Mouse (Mus musculus): ENCODE data around the gene Ipo13. TPM values are rescaled to one million over a fixed set of nuclear protein-coding genes. Genes with fewer than 3 reads are reported as not detected.

Gene Ipo13
- polyA plus RNA-seq (2012; rRNA removed) = 63.4 and 75.9 TPM in 2 replicates
- 38.8 and 40.4 TPM in 2 replicates for polyA plus RNA-seq (2014; fragmentation: Nextera tagmentation; extraction: Ambion mirVana)

GRCm38 (mm10) chr4:117914591-117915442 is at the start of gene Ipo13:
Ipo13 (minus strand) TSS chr4:117914999.
- H3K27me3 ChIP-seq (ENCODE audit: control insufficient read depth, insufficient read depth, low read length) = no peaks in the 10 kb centered on the region
- under 1% methylated on average over 57 of the region's 61 CpGs for WGBS
- peaks cover 18% of the 10 kb centered on the region for H3K4me1 ChIP-seq (ENCODE audit: control insufficient read depth, insufficient read depth, low read length)
- H3K36me3 ChIP-seq (ENCODE audit: control insufficient read depth, insufficient read depth, low read length) = peaks cover 24% of the 10 kb centered on the region
- DNase-seq (ENCODE audit: low spot score) (peak; percentile 94), ATAC-seq (ENCODE audit: low FRiP score, low read depth) (peak; percentile 96)
- TF ChIP-seq POLR2A (IDR thresholded peaks at IDR 0.05; ENCODE audit: borderline replicate concordance, extremely low read depth, insufficient read depth, insufficient read length) = peak; percentile 65; the same call in 1 of the 2 replicates
- peak within 1 kb of the TSS; percentile 75 for H3K4me3 ChIP-seq (replicated peaks; ENCODE audit: low read length)
- no peaks in the 10 kb centered on the region for H3K9me3 ChIP-seq (ENCODE audit: control insufficient read depth, low read length)
- peak within 1 kb of the TSS; percentile 79 for H3K27ac ChIP-seq (replicated peaks; ENCODE audit: low read depth, low read length)
- H3K4me2 ChIP-seq (replicated peaks; ENCODE audit: low read depth, low read length, severe bottlenecking) = peak within 1 kb of the TSS; percentile 99
- peak within 1 kb of the TSS; percentile 72 for H3K9ac ChIP-seq (ENCODE audit: low read depth, low read length, severe bottlenecking)

- 44% methylated on average over 4 of the region's 4 CpGs for WGBS
- TF ChIP-seq POLR2A (IDR thresholded peaks at IDR 0.05; ENCODE audit: borderline replicate concordance, extremely low read depth, insufficient read depth, insufficient read length) = no peak
- Histone ChIP-seq H3K27me3 (ENCODE audit: control insufficient read depth, insufficient read depth, low read length) (no peaks in the 10 kb centered on the region), H3K9me3 (ENCODE audit: control insufficient read depth, low read length) (no peaks in the 10 kb centered on the region), H3K4me3 (replicated peaks; ENCODE audit: low read length) (no peak overlapping the region), H3K27ac (replicated peaks; ENCODE audit: low read depth, low read length) (no peak overlapping the region), H3K36me3 (ENCODE audit: control insufficient read depth, insufficient read depth, low read length) (peaks cover 26% of the 10 kb centered on the region), H3K4me1 (ENCODE audit: control insufficient read depth, insufficient read depth, low read length) (no peaks in the 10 kb centered on the region), H3K4me2 (replicated peaks; ENCODE audit: low read depth, low read length, severe bottlenecking) (no peak overlapping the region), H3K9ac (ENCODE audit: low read depth, low read length, severe bottlenecking) (no peak overlapping the region)
- ATAC-seq (ENCODE audit: low FRiP score, low read depth) (no peak), DNase-seq (ENCODE audit: low spot score) (no peak)
Measured at GRCm38 (mm10) chr4:117957492-117957891, 42.7 kb upstream of the Ipo13 start.

- no peak for TF ChIP-seq POLR2A (IDR thresholded peaks at IDR 0.05; ENCODE audit: borderline replicate concordance, extremely low read depth, insufficient read depth, insufficient read length)
- DNase-seq (ENCODE audit: low spot score) = no peak
- WGBS = 62% methylated on average over 7 of the region's 7 CpGs
- Histone ChIP-seq H3K4me3 (replicated peaks; ENCODE audit: low read length) (no peak overlapping the region), H3K27me3 (ENCODE audit: control insufficient read depth, insufficient read depth, low read length) (no peaks in the 10 kb centered on the region), H3K36me3 (ENCODE audit: control insufficient read depth, insufficient read depth, low read length) (peaks cover 16% of the 10 kb centered on the region), H3K27ac (replicated peaks; ENCODE audit: low read depth, low read length) (no peak overlapping the region), H3K9ac (ENCODE audit: low read depth, low read length, severe bottlenecking) (no peak overlapping the region), H3K9me3 (ENCODE audit: control insufficient read depth, low read length) (no peaks in the 10 kb centered on the region), H3K4me1 (ENCODE audit: control insufficient read depth, insufficient read depth, low read length) (peaks cover 7% of the 10 kb centered on the region; the same call in 1 of the 2 replicates), H3K4me2 (replicated peaks; ENCODE audit: low read depth, low read length, severe bottlenecking) (no peak overlapping the region)
- no peak for ATAC-seq (ENCODE audit: low FRiP score, low read depth)
Measured at GRCm38 (mm10) chr4:117947493-117947892, 32.7 kb upstream of the Ipo13 start.

GRCm38 (mm10) chr4:117946639-117947305 is 32.0 kb upstream of the Ipo13 start:
- no peaks in the 10 kb centered on the region for H3K27me3 ChIP-seq (ENCODE audit: control insufficient read depth, insufficient read depth, low read length)
- H3K27ac ChIP-seq (replicated peaks; ENCODE audit: low read depth, low read length) = no peak overlapping the region
- H3K4me1 ChIP-seq (ENCODE audit: control insufficient read depth, insufficient read depth, low read length) = peaks cover 7% of the 10 kb centered on the region; the same call in 1 of the 2 replicates
- H3K36me3 ChIP-seq (ENCODE audit: control insufficient read depth, insufficient read depth, low read length) = peaks cover 10% of the 10 kb centered on the region
- H3K4me2 ChIP-seq (replicated peaks; ENCODE audit: low read depth, low read length, severe bottlenecking) = no peak overlapping the region
- no peak overlapping the region for H3K9ac ChIP-seq (ENCODE audit: low read depth, low read length, severe bottlenecking)
- H3K9me3 ChIP-seq (ENCODE audit: control insufficient read depth, low read length) = no peaks in the 10 kb centered on the region
- no peak for TF ChIP-seq POLR2A (IDR thresholded peaks at IDR 0.05; ENCODE audit: borderline replicate concordance, extremely low read depth, insufficient read depth, insufficient read length)
- DNase-seq (ENCODE audit: low spot score) (no peak), ATAC-seq (ENCODE audit: low FRiP score, low read depth) (no peak)
- WGBS = 68% methylated on average over 11 of the region's 11 CpGs
- no peak overlapping the region for H3K4me3 ChIP-seq (replicated peaks; ENCODE audit: low read length)

DNA sequence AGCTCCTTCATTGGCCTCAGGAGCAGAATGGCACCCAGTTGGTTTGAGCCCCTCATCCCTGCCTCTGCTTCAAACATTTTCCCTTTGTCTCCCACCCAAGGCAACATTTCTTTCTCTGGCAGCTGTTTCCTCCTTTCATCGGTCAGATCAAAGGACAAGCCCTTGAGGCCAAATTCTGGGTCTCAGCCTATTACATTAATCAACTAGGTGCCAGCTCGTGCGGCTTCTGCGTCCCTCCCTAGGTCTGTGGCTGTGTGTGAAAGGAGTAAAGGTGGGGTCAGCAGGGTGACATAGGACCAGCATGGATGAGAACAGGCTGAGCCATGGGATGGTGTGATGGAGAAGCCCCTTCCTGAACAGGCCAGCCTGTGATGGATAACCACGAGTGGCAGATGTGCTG is 28.5 kb upstream of the Ipo13 start:
- Histone ChIP-seq H3K36me3 (ENCODE audit: control insufficient read depth, insufficient read depth, low read length) (peaks cover 25% of the 10 kb centered on the region), H3K9ac (ENCODE audit: low read depth, low read length, severe bottlenecking) (no peak overlapping the region), H3K4me1 (ENCODE audit: control insufficient read depth, insufficient read depth, low read length) (peaks cover 7% of the 10 kb centered on the region; the same call in 1 of the 2 replicates), H3K4me2 (replicated peaks; ENCODE audit: low read depth, low read length, severe bottlenecking) (no peak overlapping the region), H3K27ac (replicated peaks; ENCODE audit: low read depth, low read length) (no peak overlapping the region), H3K4me3 (replicated peaks; ENCODE audit: low read length) (no peak overlapping the region), H3K27me3 (ENCODE audit: control insufficient read depth, insufficient read depth, low read length) (no peaks in the 10 kb centered on the region), H3K9me3 (ENCODE audit: control insufficient read depth, low read length) (no peaks in the 10 kb centered on the region)
- ATAC-seq (ENCODE audit: low FRiP score, low read depth) (no peak), DNase-seq (ENCODE audit: low spot score) (no peak)
- TF ChIP-seq POLR2A (IDR thresholded peaks at IDR 0.05; ENCODE audit: borderline replicate concordance, extremely low read depth, insufficient read depth, insufficient read length) = no peak
- 19% methylated on average over 5 of the region's 5 CpGs for WGBS

Data from limb, embryonic 14.5 days (tissue).